Mouse (Mus musculus): ENCODE results near the gene Cdkn2a. TPM values are rescaled to one million over a fixed set of nuclear protein-coding genes. Genes with fewer than 3 reads are reported as not detected.

Gene Cdkn2a
- polyA plus RNA-seq, 1 experiment from 2014 or later: not detected

GRCm38 (mm10) chr4:89306798-89307365, 12.4 kb upstream of the Cdkn2a start:
- Histone ChIP-seq H3K27ac (ENCODE audit: low read depth) (no peak overlapping the region), H3K9ac (replicated peaks) (no peak overlapping the region), H3K4me3 (ENCODE audit: low read depth, low read length) (no peak overlapping the region), H3K36me3 (replicated peaks; ENCODE audit: insufficient read depth, low read length) (no peaks in the 10 kb centered on the region), H3K27me3 (ENCODE audit: insufficient read depth, low read length) (peaks cover 78% of the 10 kb centered on the region), H3K4me1 (ENCODE audit: insufficient read depth) (peaks cover 6% of the 10 kb centered on the region), H3K9me3 (ENCODE audit: low read length) (no peaks in the 10 kb centered on the region), H3K4me2 (ENCODE audit: low read depth, low read length) (no peak overlapping the region)
- DNase-seq (no peak), ATAC-seq (no peak)
- no peak for TF ChIP-seq EP300 (IDR thresholded peaks at IDR 0.05; ENCODE audit: low read depth)
- TF ChIP-seq CTCF (IDR thresholded peaks at IDR 0.05; ENCODE audit: low read depth): no peak
- 2% methylated on average over 25 of the region's 25 CpGs for WGBS (ENCODE audit: insufficient replicate concordance)

GRCm38 (mm10) chr4:89305691-89306090, 11.2 kb upstream of the Cdkn2a start:
- no peaks in the 10 kb centered on the region for H3K36me3 ChIP-seq (replicated peaks; ENCODE audit: insufficient read depth, low read length)
- H3K9ac ChIP-seq (replicated peaks): no peak overlapping the region
- peaks cover 84% of the 10 kb centered on the region for H3K27me3 ChIP-seq (ENCODE audit: insufficient read depth, low read length)
- no peak for DNase-seq
- no peaks in the 10 kb centered on the region for H3K9me3 ChIP-seq (ENCODE audit: low read length)
- peaks cover 4% of the 10 kb centered on the region for H3K4me1 ChIP-seq (ENCODE audit: insufficient read depth)
- H3K4me3 ChIP-seq (ENCODE audit: low read depth, low read length): no peak overlapping the region
- no peak for TF ChIP-seq CTCF (IDR thresholded peaks at IDR 0.05; ENCODE audit: low read depth)
- TF ChIP-seq EP300 (IDR thresholded peaks at IDR 0.05; ENCODE audit: low read depth): no peak
- 6% methylated on average over 3 of the region's 3 CpGs for WGBS (ENCODE audit: insufficient replicate concordance)
- ATAC-seq: no peak
- no peak overlapping the region for H3K27ac ChIP-seq (ENCODE audit: low read depth)
- no peak overlapping the region for H3K4me2 ChIP-seq (ENCODE audit: low read depth, low read length)

GRCm38 (mm10) chr4:89303281-89303995, 9.0 kb upstream of the Cdkn2a start:
- Histone ChIP-seq H3K27me3 (ENCODE audit: insufficient read depth, low read length) (peaks cover 80% of the 10 kb centered on the region), H3K4me1 (ENCODE audit: insufficient read depth) (no peaks in the 10 kb centered on the region), H3K4me2 (ENCODE audit: low read depth, low read length) (no peak overlapping the region), H3K4me3 (ENCODE audit: low read depth, low read length) (no peak overlapping the region), H3K9me3 (ENCODE audit: low read length) (no peaks in the 10 kb centered on the region), H3K9ac (replicated peaks) (no peak overlapping the region), H3K27ac (ENCODE audit: low read depth) (no peak overlapping the region), H3K36me3 (replicated peaks; ENCODE audit: insufficient read depth, low read length) (no peaks in the 10 kb centered on the region)
- ATAC-seq: no peak
- TF ChIP-seq EP300 (IDR thresholded peaks at IDR 0.05; ENCODE audit: low read depth): no peak
- no peak for TF ChIP-seq CTCF (IDR thresholded peaks at IDR 0.05; ENCODE audit: low read depth)
- 3% methylated on average over 14 of the region's 14 CpGs for WGBS (ENCODE audit: insufficient replicate concordance)
- DNase-seq: no peak

DNA sequence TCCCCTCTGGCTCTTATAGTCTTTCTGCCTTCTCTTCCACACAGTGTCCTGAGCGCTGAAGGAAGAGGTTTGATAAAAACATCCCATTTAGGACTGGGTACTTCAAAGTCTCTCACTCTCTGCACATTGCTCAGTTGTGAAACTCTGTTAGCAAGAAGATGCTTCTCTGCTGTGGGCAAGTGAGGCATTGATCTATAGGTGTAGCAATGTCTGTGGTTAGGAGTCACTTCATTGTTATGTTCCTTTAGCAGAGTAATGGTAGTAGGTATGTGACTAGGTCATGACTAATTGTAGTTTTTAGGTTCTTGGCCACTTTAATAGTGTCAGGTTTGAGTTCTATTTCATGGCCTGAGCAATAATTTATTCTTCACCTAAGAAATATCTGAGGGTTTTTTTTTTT, 7.7 kb upstream of the Cdkn2a start:
- 0% methylated on average over 1 of the region's 1 CpGs for WGBS (ENCODE audit: insufficient replicate concordance)
- no peak overlapping the region for H3K4me2 ChIP-seq (ENCODE audit: low read depth, low read length)
- no peak overlapping the region for H3K4me3 ChIP-seq (ENCODE audit: low read depth, low read length)
- ATAC-seq: no peak
- H3K27me3 ChIP-seq (ENCODE audit: insufficient read depth, low read length): peaks cover 75% of the 10 kb centered on the region
- TF ChIP-seq EP300 (IDR thresholded peaks at IDR 0.05; ENCODE audit: low read depth) (no peak), CTCF (IDR thresholded peaks at IDR 0.05; ENCODE audit: low read depth) (no peak)
- no peak overlapping the region for H3K27ac ChIP-seq (ENCODE audit: low read depth)
- no peaks in the 10 kb centered on the region for H3K4me1 ChIP-seq (ENCODE audit: insufficient read depth)
- H3K9ac ChIP-seq (replicated peaks): no peak overlapping the region
- no peak for DNase-seq
- H3K9me3 ChIP-seq (ENCODE audit: low read length): no peaks in the 10 kb centered on the region
- H3K36me3 ChIP-seq (replicated peaks; ENCODE audit: insufficient read depth, low read length): no peaks in the 10 kb centered on the region

DNA sequence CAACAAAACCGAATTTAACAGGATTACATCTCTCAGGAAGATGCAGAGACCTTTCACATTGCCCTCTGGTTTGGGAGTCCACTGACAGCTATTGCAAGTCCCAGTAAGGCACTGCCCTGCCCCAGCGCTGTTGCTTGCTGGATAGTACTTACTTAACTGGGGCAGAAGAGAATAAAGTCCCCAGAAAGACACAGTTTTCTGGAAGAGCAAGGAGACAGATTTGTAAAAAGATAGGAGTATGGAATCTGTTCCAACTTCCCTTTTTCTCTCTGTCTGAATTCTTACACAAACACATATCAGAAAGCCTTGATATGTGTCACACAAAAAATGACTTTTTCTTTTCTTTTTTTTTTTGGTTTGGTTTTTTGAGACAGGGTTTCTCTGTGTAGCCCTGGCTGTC, 5.3 kb upstream of the Cdkn2a start:
- Histone ChIP-seq H3K4me2 (ENCODE audit: low read depth, low read length) (no peak overlapping the region), H3K9me3 (ENCODE audit: low read length) (no peaks in the 10 kb centered on the region), H3K4me1 (ENCODE audit: insufficient read depth) (peaks cover 3% of the 10 kb centered on the region), H3K4me3 (ENCODE audit: low read depth, low read length) (no peak overlapping the region), H3K36me3 (replicated peaks; ENCODE audit: insufficient read depth, low read length) (no peaks in the 10 kb centered on the region), H3K9ac (replicated peaks) (no peak overlapping the region), H3K27me3 (ENCODE audit: insufficient read depth, low read length) (peaks cover 80% of the 10 kb centered on the region), H3K27ac (ENCODE audit: low read depth) (no peak overlapping the region)
- DNase-seq (no peak), ATAC-seq (no peak)
- TF ChIP-seq CTCF (IDR thresholded peaks at IDR 0.05; ENCODE audit: low read depth): no peak
- no peak for TF ChIP-seq EP300 (IDR thresholded peaks at IDR 0.05; ENCODE audit: low read depth)
- 5% methylated on average over 2 of the region's 2 CpGs for WGBS (ENCODE audit: insufficient replicate concordance)

DNA sequence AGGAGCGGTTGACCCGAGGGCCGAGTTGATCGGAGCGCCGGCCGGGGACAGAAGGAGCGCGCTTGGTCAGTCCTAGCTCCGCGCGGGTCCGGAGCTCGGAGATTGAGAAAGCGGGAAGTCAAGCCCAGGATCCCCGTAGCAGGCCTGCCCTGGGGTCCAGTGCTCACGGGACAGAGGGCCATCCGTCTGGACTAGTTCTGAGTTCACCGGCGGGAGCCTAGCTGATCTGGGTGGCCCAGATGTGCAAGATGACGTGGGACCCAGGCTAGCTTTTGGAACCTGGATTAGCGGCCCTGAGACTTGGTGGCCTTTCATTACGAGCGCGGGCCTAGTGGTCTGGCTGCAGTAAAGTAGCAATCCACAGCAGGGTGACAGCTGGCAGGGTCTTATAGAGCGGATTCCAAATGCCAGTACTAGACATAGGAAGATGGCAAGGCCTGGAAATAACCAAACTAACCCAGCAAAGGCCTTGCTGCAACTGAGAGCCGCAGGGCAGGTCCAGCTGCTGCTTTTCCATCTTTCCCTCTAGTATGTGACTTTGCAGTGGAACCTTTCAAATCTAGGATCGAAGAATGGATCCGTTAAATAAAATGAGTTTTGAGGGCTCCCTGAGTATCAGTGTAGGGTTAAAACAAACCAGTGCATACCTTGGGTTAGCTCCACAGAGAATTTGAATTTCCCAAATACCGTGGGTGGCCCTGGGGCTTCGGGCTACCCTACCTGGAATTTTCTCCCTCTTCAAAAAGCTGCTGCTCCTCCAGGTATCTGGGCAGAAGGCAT, 1.2 kb upstream of the Cdkn2a start:
- DNase-seq (no peak), ATAC-seq (0 out of 2 replicates have a peak, but pooled peaks have one; percentile 19)
- Histone ChIP-seq H3K4me2 (ENCODE audit: low read depth, low read length) (peak overlapping the region; percentile 90), H3K4me1 (ENCODE audit: insufficient read depth) (peaks cover 9% of the 10 kb centered on the region), H3K9me3 (ENCODE audit: low read length) (no peaks in the 10 kb centered on the region), H3K27ac (ENCODE audit: low read depth) (no peak overlapping the region), H3K27me3 (ENCODE audit: insufficient read depth, low read length) (peaks cover 85% of the 10 kb centered on the region), H3K4me3 (ENCODE audit: low read depth, low read length) (peak overlapping the region; percentile 68), H3K9ac (replicated peaks) (no peak overlapping the region), H3K36me3 (replicated peaks; ENCODE audit: insufficient read depth, low read length) (no peaks in the 10 kb centered on the region)
- no peak for TF ChIP-seq EP300 (IDR thresholded peaks at IDR 0.05; ENCODE audit: low read depth)
- TF ChIP-seq CTCF (IDR thresholded peaks at IDR 0.05; ENCODE audit: low read depth): no peak
- 4% methylated on average over 31 of the region's 31 CpGs for WGBS (ENCODE audit: insufficient replicate concordance)
